Mouse (Mus musculus) heart, postnatal 0 days (tissue): ENCODE results near the gene Gramd2. TPM values are rescaled to one million over a fixed set of nuclear protein-coding genes. Genes with fewer than 3 reads are reported as not detected.
A peak's percentile ranks its signal among the peaks of the same experiment; 100 is the strongest.

Source experiments
- ATAC-seq: fragments of 200-750 bp; cut with Nextera tagmentation; 2 replicates; pipeline ENCODE4 v1.8.0; 2017; ENCODE audit warnings: low read depth, moderate number of reproducible peaks, moderate library complexity; ENCODE audit not compliant: insufficient read depth
- DNase-seq: peaks from one replicate; pipeline ENCODE4 v3.0.0-alpha.2; 2016; ENCODE audit warnings: low spot score
- H3K27ac ChIP-seq: fragments of 300-500 bp; sonication (generic); 2 replicates; pipeline ENCODE4 v1.5.1; 2014; ENCODE audit warnings: low read depth, mild to moderate bottlenecking
- H3K27me3 ChIP-seq: fragments of 300-500 bp; sonication (generic); 2 replicates; pipeline ENCODE4 v1.6.1; 2014; ENCODE audit warnings: low read length, mixed read lengths; ENCODE audit not compliant: control insufficient read depth, insufficient read depth
- H3K36me3 ChIP-seq: fragments of 300-500 bp; sonication (generic); replicated peaks from 2 replicates; pipeline ENCODE4 v1.6.1; 2014; ENCODE audit warnings: low read length, mixed read lengths; ENCODE audit not compliant: control insufficient read depth, insufficient read depth
- H3K4me1 ChIP-seq: fragments of 300-500 bp; sonication (generic); 2 replicates; pipeline ENCODE4 v1.6.1; 2014; ENCODE audit warnings: antibody characterized with exemption; ENCODE audit not compliant: control insufficient read depth, insufficient read depth
- H3K4me2 ChIP-seq: fragments of 300-500 bp; sonication (generic); 2 replicates; pipeline ENCODE4 v1.6.1; 2014; ENCODE audit warnings: low read depth, mild to moderate bottlenecking, low read length, moderate library complexity
- H3K4me3 ChIP-seq: fragments of 300-500 bp; sonication (generic); 2 replicates; pipeline ENCODE4 v1.5.1; 2014; ENCODE audit warnings: low read depth, low read length
- H3K9ac ChIP-seq: fragments of 300-500 bp; sonication (generic); replicated peaks from 2 replicates; pipeline ENCODE4 v1.6.1; 2014; ENCODE audit warnings: low read depth, low read length, mixed read lengths
- H3K9me3 ChIP-seq: fragments of 300-500 bp; sonication (generic); replicated peaks from 2 replicates; pipeline ENCODE4 v1.6.1; 2016; ENCODE audit warnings: low read length; ENCODE audit not compliant: control insufficient read depth
- CTCF ChIP-seq: IDR thresholded peaks from 2 replicates; pipeline ENCODE4 v1.5.1; 2016; ENCODE audit warnings: antibody characterized with exemption, control low read depth, low read depth
- EP300 ChIP-seq: IDR thresholded peaks from 2 replicates; pipeline ENCODE4 v1.6.1; 2016; ENCODE audit warnings: antibody characterized with exemption, low read depth
- WGBS: fragments of 180-500 bp; shearing (Covaris S2); extraction: QIAGEN DNeasy Blood & Tissue Kit; methylation state at CpG from one replicate; pipeline ENCODE4 v1.1.7; 2014; 5-methylcytosine and 5-hydroxymethylcytosine counted together
- polyA plus RNA-seq: library from polyadenylated mRNA; unstranded; fragments of >200 nt; fragmentation: Nextera tagmentation; extraction: Ambion mirVana; gene quantifications from 2 replicates; pipeline ENCODE4 v1.2.1, GENCODE M21; 2015
- total RNA-seq: library from RNA; depleted of rRNA; stranded (reverse); fragments of >200 nt; gene quantifications from 2 replicates; pipeline ENCODE4 v1.2.3, GENCODE M21; 2014; ENCODE audit warnings: low replicate concordance

The Gramd2 gene
- total and polyA plus RNA-seq, 2 experiments from 2014 or later = 0.16 TPM; not detected in 1

GRCm38 (mm10) chr9:59669172-59669571 lies 10.8 kb upstream of the Gramd2 start:
- 76% methylated on average over 4 of the region's 4 CpGs for WGBS
- H3K9ac ChIP-seq = no peak overlapping the region
- H3K27me3 ChIP-seq = no peaks in the 10 kb centered on the region
- DNase-seq (no peak), ATAC-seq (no peak)
- no peaks in the 10 kb centered on the region for H3K9me3 ChIP-seq
- H3K4me1 ChIP-seq = peaks cover 25% of the 10 kb centered on the region
- H3K27ac ChIP-seq = no peak overlapping the region
- peaks cover 91% of the 10 kb centered on the region for H3K36me3 ChIP-seq
- no peak overlapping the region for H3K4me3 ChIP-seq
- no peak overlapping the region for H3K4me2 ChIP-seq
- TF ChIP-seq EP300 (no peak), CTCF (peak; percentile 44)

GRCm38 (mm10) chr9:59672195-59672894 lies 7.6 kb upstream of the Gramd2 start:
- peak; percentile 53 for DNase-seq
- no peak overlapping the region for H3K9ac ChIP-seq
- H3K4me1 ChIP-seq = peaks cover 10% of the 10 kb centered on the region; the same call in 1 of the 2 replicates
- H3K4me2 ChIP-seq = no peak overlapping the region
- H3K9me3 ChIP-seq = no peaks in the 10 kb centered on the region
- H3K36me3 ChIP-seq = peaks cover 99% of the 10 kb centered on the region
- H3K27ac ChIP-seq = peak overlapping the region; percentile 44
- H3K4me3 ChIP-seq = no peak overlapping the region
- WGBS = 54% methylated on average over 12 of the region's 12 CpGs
- no peak for TF ChIP-seq CTCF
- TF ChIP-seq EP300 = no peak
- ATAC-seq = peak; percentile 71
- no peaks in the 10 kb centered on the region for H3K27me3 ChIP-seq

- WGBS = 41% methylated on average over 2 of the region's 2 CpGs
- Histone ChIP-seq H3K27me3 (no peaks in the 10 kb centered on the region), H3K4me1 (peaks cover 6% of the 10 kb centered on the region; the same call in 1 of the 2 replicates), H3K9ac (no peak overlapping the region), H3K36me3 (peaks cover 99% of the 10 kb centered on the region), H3K4me2 (no peak overlapping the region), H3K27ac (no peak overlapping the region), H3K9me3 (no peaks in the 10 kb centered on the region), H3K4me3 (no peak overlapping the region)
- DNase-seq (no peak), ATAC-seq (no peak)
- TF ChIP-seq CTCF (no peak), EP300 (no peak)
Measured at GRCm38 (mm10) chr9:59673427-59673826, 6.5 kb upstream of the Gramd2 start.

- DNase-seq = no peak
- H3K4me2 ChIP-seq = no peak overlapping the region
- TF ChIP-seq EP300 = no peak
- TF ChIP-seq CTCF = 0 out of 2 replicates have a peak, but pooled peaks have one; percentile 1
- H3K4me1 ChIP-seq = peaks cover 6% of the 10 kb centered on the region; the same call in 1 of the 2 replicates
- H3K36me3 ChIP-seq = peaks cover 84% of the 10 kb centered on the region
- H3K27ac ChIP-seq = no peak overlapping the region; the same call in 1 of the 2 replicates
- H3K4me3 ChIP-seq = no peak overlapping the region
- no peaks in the 10 kb centered on the region for H3K27me3 ChIP-seq
- no peaks in the 10 kb centered on the region for H3K9me3 ChIP-seq
- 60% methylated on average over 14 of the region's 14 CpGs for WGBS
- H3K9ac ChIP-seq = no peak overlapping the region
- ATAC-seq = 0 out of 2 replicates have a peak, but pooled peaks have one; percentile 19
Measured at GRCm38 (mm10) chr9:59675598-59675997, 4.3 kb upstream of the Gramd2 start.

GRCm38 (mm10) chr9:59678313-59678712 lies 1.6 kb upstream of the Gramd2 start:
- TF ChIP-seq CTCF (peak; percentile 86), EP300 (no peak)
- Histone ChIP-seq H3K36me3 (peaks cover 57% of the 10 kb centered on the region), H3K27ac (no peak overlapping the region), H3K4me3 (no peak overlapping the region), H3K4me1 (no peaks in the 10 kb centered on the region), H3K9me3 (no peaks in the 10 kb centered on the region), H3K9ac (no peak overlapping the region), H3K27me3 (peaks cover 9% of the 10 kb centered on the region), H3K4me2 (no peak overlapping the region)
- 0% methylated on average over 1 of the region's 1 CpGs for WGBS
- ATAC-seq (peak; percentile 28; the same call in 1 of the 2 replicates), DNase-seq (peak; percentile 74)
